In the genomic region with DNA sequence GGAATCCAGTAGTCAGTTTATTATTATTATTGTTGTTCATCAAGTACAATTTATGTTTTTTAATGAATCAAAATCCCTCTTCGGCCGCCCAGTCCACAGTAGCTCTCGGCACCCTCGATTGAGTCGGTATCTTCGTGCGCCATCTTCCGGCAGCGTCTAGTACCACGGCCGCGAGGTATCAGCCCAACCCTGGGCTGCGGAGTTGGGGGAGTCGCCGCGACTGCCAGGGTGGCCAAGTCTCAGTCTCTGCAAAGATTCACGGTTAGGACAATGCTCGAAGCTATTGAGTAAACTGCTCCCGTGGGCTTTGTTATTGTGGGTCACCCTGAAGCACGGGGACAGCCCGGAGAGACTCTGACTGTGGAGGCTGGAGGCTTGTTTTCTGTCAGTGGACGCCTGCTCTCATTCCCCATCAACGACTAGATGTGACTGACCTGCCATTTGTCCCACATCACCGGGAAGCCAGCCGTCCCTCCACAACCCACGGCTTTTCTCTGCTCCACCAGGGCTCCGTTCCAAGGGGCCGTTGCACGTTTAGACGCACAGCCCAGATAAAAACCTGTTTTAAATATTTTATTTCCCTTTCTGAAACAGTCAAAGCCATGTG, we compare ENCODE assay signal across 9 mouse cellular contexts.
DNase-seq lines count a peak whose midpoint lies in the region; ATAC-seq and TF ChIP-seq lines count a peak whose summit lies in the region.
"Had no signal": no experiment of that assay in that cellular context is flagged by ENCODE, and none has a peak within 500 bp of the region (broad histone marks: within the 10 kb centered on the region; RNA-seq: fewer than 3 reads in every experiment).

No protein-coding gene starts in this region.

- peak overlapping the region; percentile 44 for H3K4me3 ChIP-seq in embryonic facial prominence, embryonic 13.5 days
- peak overlapping the region; percentile 63 for H3K4me3 ChIP-seq in heart, embryonic 10.5 days
- peak overlapping the region; percentile 46 for H3K4me3 ChIP-seq in kidney, embryonic 15.5 days (replicated peaks)
- peak overlapping the region; percentile 41 for H3K4me3 ChIP-seq in limb, embryonic 15.5 days
- peak overlapping the region; percentile 44 for H3K4me3 ChIP-seq in midbrain, postnatal 0 days (ENCODE audit: low read depth, low read length)

- no peaks in the 10 kb centered on the region for H3K36me3 ChIP-seq in embryonic facial prominence, embryonic 13.5 days
- H3K36me3 ChIP-seq in heart, embryonic 10.5 days = no peaks in the 10 kb centered on the region
- no peaks in the 10 kb centered on the region for H3K36me3 ChIP-seq in kidney, embryonic 15.5 days
- no peaks in the 10 kb centered on the region for H3K36me3 ChIP-seq in limb, embryonic 15.5 days
- H3K36me3 ChIP-seq in midbrain, postnatal 0 days (ENCODE audit: insufficient read depth, low read length) = no peaks in the 10 kb centered on the region
- H3K36me3 ChIP-seq: G1E had no signal

- H3K27me3 ChIP-seq in embryonic facial prominence, embryonic 13.5 days = peaks cover 39% of the 10 kb centered on the region
- no peaks in the 10 kb centered on the region for H3K27me3 ChIP-seq in heart, embryonic 10.5 days (ENCODE audit: insufficient read depth, poor library complexity, severe bottlenecking)
- H3K27me3 ChIP-seq in kidney, embryonic 15.5 days = no peaks in the 10 kb centered on the region
- H3K27me3 ChIP-seq in limb, embryonic 15.5 days = peaks cover 27% of the 10 kb centered on the region
- H3K27me3 ChIP-seq in midbrain, postnatal 0 days (ENCODE audit: insufficient read depth, low read length) = no peaks in the 10 kb centered on the region

- peak overlapping the region; percentile 91 for H3K4me2 ChIP-seq in embryonic facial prominence, embryonic 13.5 days
- H3K4me2 ChIP-seq in kidney, embryonic 15.5 days = peak overlapping the region; percentile 87
- peak overlapping the region; percentile 84 for H3K4me2 ChIP-seq in limb, embryonic 15.5 days
- peak overlapping the region; percentile 94 for H3K4me2 ChIP-seq in midbrain, postnatal 0 days (ENCODE audit: low read depth, low read length, poor library complexity, severe bottlenecking)

- peak overlapping the region; percentile 63 for H3K9ac ChIP-seq in embryonic facial prominence, embryonic 13.5 days
- H3K9ac ChIP-seq in kidney, embryonic 15.5 days = peak overlapping the region; percentile 14
- H3K9ac ChIP-seq in limb, embryonic 15.5 days = peak overlapping the region; percentile 23; the same call in 1 of the 2 replicates
- peak overlapping the region; percentile 37; the same call in 1 of the 2 replicates for H3K9ac ChIP-seq in midbrain, postnatal 0 days (replicated peaks; ENCODE audit: low read length, poor library complexity, severe bottlenecking)

- no peaks in the 10 kb centered on the region for H3K9me3 ChIP-seq in embryonic facial prominence, embryonic 13.5 days
- H3K9me3 ChIP-seq in heart, embryonic 10.5 days = no peaks in the 10 kb centered on the region
- no peaks in the 10 kb centered on the region for H3K9me3 ChIP-seq in kidney, embryonic 15.5 days (replicated peaks)
- H3K9me3 ChIP-seq in limb, embryonic 15.5 days = no peaks in the 10 kb centered on the region
- H3K9me3 ChIP-seq in midbrain, postnatal 0 days (ENCODE audit: low read length) = no peaks in the 10 kb centered on the region
- H3K9me3 ChIP-seq: G1E had no signal

- TF ChIP-seq CTCF in midbrain, postnatal 0 days (IDR thresholded peaks at IDR 0.05) = peak; percentile 91

- ATAC-seq in embryonic facial prominence, embryonic 13.5 days (ENCODE audit: insufficient number of reproducible peaks, insufficient read depth, low FRiP score, low TSS enrichment, low read depth) = no peak
- peak; percentile 82 for ATAC-seq in kidney, embryonic 15.5 days (replicated peaks; ENCODE audit: low FRiP score)
- ATAC-seq in limb, embryonic 15.5 days (ENCODE audit: insufficient number of reproducible peaks, low FRiP score, low TSS enrichment, low read depth) = peak; percentile 70
- ATAC-seq in midbrain, postnatal 0 days (ENCODE audit: low FRiP score) = peak; percentile 90

- no peak overlapping the region for H3K27ac ChIP-seq in embryonic facial prominence, embryonic 13.5 days
- peak overlapping the region; percentile 85 for H3K27ac ChIP-seq in heart, embryonic 10.5 days
- no peak overlapping the region for H3K27ac ChIP-seq in kidney, embryonic 15.5 days
- H3K27ac ChIP-seq in limb, embryonic 15.5 days = no peak overlapping the region
- H3K27ac ChIP-seq in midbrain, postnatal 0 days (ENCODE audit: low read depth, low read length) = no peak overlapping the region

- 1% methylated on average over 30 of the region's 30 CpGs for WGBS in embryonic facial prominence, embryonic 13.5 days
- WGBS in heart, embryonic 10.5 days = 1% methylated on average over 30 of the region's 30 CpGs
- WGBS in kidney, embryonic 15.5 days = 0% methylated on average over 30 of the region's 30 CpGs
- 0% methylated on average over 30 of the region's 30 CpGs for whole genome bisulfite sequencing in limb, embryonic 15.5 days
- WGBS in midbrain, postnatal 0 days = under 1% methylated on average over 30 of the region's 30 CpGs

- peaks cover 20% of the 10 kb centered on the region for H3K4me1 ChIP-seq in embryonic facial prominence, embryonic 13.5 days
- peaks cover 17% of the 10 kb centered on the region for H3K4me1 ChIP-seq in heart, embryonic 10.5 days
- H3K4me1 ChIP-seq in kidney, embryonic 15.5 days = peaks cover 29% of the 10 kb centered on the region
- H3K4me1 ChIP-seq in limb, embryonic 15.5 days = peaks cover 11% of the 10 kb centered on the region
- H3K4me1 ChIP-seq in midbrain, postnatal 0 days (ENCODE audit: insufficient read depth, low read length) = peaks cover 3% of the 10 kb centered on the region

- peak; percentile 70 for DNase-seq in 3134 (ENCODE audit: extremely low read depth, insufficient read length, low spot score)
- DNase-seq in adrenal gland, postnatal 25 days = peak; percentile 88
- DNase-seq in heart, embryonic 10.5 days (ENCODE audit: low spot score) = peak; percentile 89
- DNase-seq in midbrain, postnatal 0 days (ENCODE audit: low spot score) = peak; percentile 92
- DNase-seq in spleen, postnatal 10 days (ENCODE audit: low spot score in 2 of 2) = peak; percentile 65 to 88
